Mouse (Mus musculus) lung, adult 2 months (tissue): ENCODE results near the gene Calr3.

Experiments
- CTCF ChIP-seq: fragments of 200-500 bp; IDR thresholded peaks from 2 replicates; pipeline ENCODE4 v1.5.1; 2011; ENCODE audit warnings: mild to moderate bottlenecking, low read length, control low read depth; ENCODE audit not compliant: insufficient read depth
- POLR2A ChIP-seq: fragments of 200-500 bp; IDR thresholded peaks from 2 replicates; pipeline ENCODE4 v1.6.1; 2011; ENCODE audit warnings: low read depth, mild to moderate bottlenecking, control low read depth, low read length, borderline replicate concordance; ENCODE audit errors: extremely low read depth

GRCm38 (mm10) chr8:72474826-72475546, 31.3 kb upstream of the Calr3 start, which contains the start of gene Cherp:
- TF ChIP-seq CTCF (no peak), POLR2A (peak; percentile 80; the same call in 1 of the 2 replicates)
